Mouse (Mus musculus) cerebellum, adult 2 months (tissue): ENCODE measurements around the gene Gna12.

Source experiments
- CTCF ChIP-seq: fragments of 200-500 bp; IDR thresholded peaks from 2 replicates; pipeline ENCODE4 v1.5.1; 2011; ENCODE audit warnings: low read depth, mild to moderate bottlenecking, control low read depth, low read length, moderate library complexity, borderline replicate concordance; ENCODE audit not compliant: insufficient read depth
- POLR2A ChIP-seq: fragments of 200-500 bp; IDR thresholded peaks from 2 replicates; pipeline ENCODE4 v1.6.1; 2011; ENCODE audit warnings: low read length, control low read depth, borderline replicate concordance; ENCODE audit not compliant: insufficient read depth

DNA sequence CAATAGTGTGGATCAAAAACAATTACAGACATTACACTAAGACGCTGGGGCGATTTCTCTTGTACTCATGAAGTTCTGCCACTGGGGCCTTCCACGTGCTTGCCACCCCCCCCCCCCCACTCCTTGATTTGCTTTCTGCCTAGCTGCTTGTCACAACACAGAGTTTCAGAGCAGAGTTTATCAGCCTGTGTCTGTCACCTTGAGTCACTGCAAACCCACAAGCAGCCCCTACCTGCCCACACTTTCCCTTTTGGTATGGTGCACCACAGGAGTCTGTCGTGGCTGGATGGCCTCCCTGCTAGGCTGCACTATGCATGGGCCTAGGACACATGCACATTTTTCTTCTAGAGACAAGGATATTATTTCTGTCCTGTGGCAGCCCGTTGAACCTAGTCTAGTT, 31.5 kb downstream of the Gna12 start:
- TF ChIP-seq CTCF (no peak), POLR2A (no peak)
